Mouse (Mus musculus): ENCODE measurements around the gene Slc5a3.

DNA sequence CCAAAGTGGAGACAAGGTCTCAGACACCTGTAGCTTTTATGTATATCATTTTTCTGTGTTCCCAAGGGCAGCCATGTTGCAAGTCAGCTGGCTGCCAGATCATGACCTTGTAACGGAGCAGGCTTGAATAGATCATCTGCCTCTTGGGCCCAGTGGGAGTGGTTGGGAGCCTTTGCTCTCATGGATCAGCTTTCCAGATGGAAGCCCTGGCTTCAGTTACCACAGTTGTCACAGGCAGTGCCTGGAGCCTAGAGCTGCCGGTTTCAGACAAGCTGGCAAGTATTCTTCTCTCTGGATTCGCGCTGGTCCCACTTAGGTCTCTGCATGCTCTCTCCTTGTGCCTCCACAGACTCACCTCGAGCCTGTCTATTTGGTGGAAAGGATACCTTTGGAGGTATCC lies 44.0 kb downstream of the Slc5a3 start:
- TF ChIP-seq CTCF (IDR thresholded peaks at IDR 0.05; ENCODE audit: borderline replicate concordance, insufficient read depth, low read length): no peak
- TF ChIP-seq POLR2A (IDR thresholded peaks at IDR 0.05; ENCODE audit: low read depth, low read length): no peak
